Mouse (Mus musculus) hindbrain, embryonic 14.5 days (tissue): ENCODE data around the gene Esr1. TPM values are rescaled to one million over a fixed set of nuclear protein-coding genes. Genes with fewer than 3 reads are reported as not detected.
"Not testable (repeated sequence)": the region's sequence is repeated elsewhere in the genome, so short reads cannot be mapped to it uniquely, and the experiment has no call there.

Source experiments
- ATAC-seq: fragments of 200-750 bp; cut with Nextera tagmentation; 2 replicates; pipeline ENCODE4 v1.8.0; 2017; ENCODE audit warnings: moderate number of reproducible peaks, mild to moderate bottlenecking, moderate TSS enrichment, moderate library complexity; ENCODE audit not compliant: low FRiP score
- DNase-seq: peaks from one replicate; pipeline ENCODE4 v3.0.0-alpha.2; 2015; ENCODE audit warnings: low spot score
- H3K27ac ChIP-seq: fragments of 300-500 bp; sonication (generic); 2 replicates; pipeline ENCODE4 v1.5.1; 2014; ENCODE audit warnings: mild to moderate bottlenecking, moderate library complexity
- H3K27me3 ChIP-seq: fragments of 300-500 bp; sonication (generic); 2 replicates; pipeline ENCODE4 v1.6.1; 2014; ENCODE audit warnings: mild to moderate bottlenecking, low read length, mixed read lengths; ENCODE audit not compliant: control insufficient read depth, insufficient read depth
- H3K36me3 ChIP-seq: fragments of 300-500 bp; sonication (generic); replicated peaks from 2 replicates; pipeline ENCODE4 v1.6.1; 2014; ENCODE audit not compliant: control insufficient read depth, insufficient read depth
- H3K4me1 ChIP-seq: fragments of 300-500 bp; sonication (generic); replicated peaks from 2 replicates; pipeline ENCODE4 v1.6.1; 2014; ENCODE audit warnings: antibody characterized with exemption, low read length, mixed read lengths; ENCODE audit not compliant: control insufficient read depth, insufficient read depth
- H3K4me2 ChIP-seq: fragments of 300-500 bp; sonication (generic); replicated peaks from 2 replicates; pipeline ENCODE4 v1.6.1; 2014; ENCODE audit warnings: mild to moderate bottlenecking, moderate library complexity
- H3K4me3 ChIP-seq: fragments of 300-500 bp; sonication (generic); replicated peaks from 2 replicates; pipeline ENCODE4 v1.5.1; 2014; ENCODE audit warnings: mild to moderate bottlenecking, low read length
- H3K9ac ChIP-seq: fragments of 300-500 bp; sonication (generic); 2 replicates; pipeline ENCODE4 v1.6.1; 2014
- H3K9me3 ChIP-seq: fragments of 300-500 bp; sonication (generic); 2 replicates; pipeline ENCODE4 v1.6.1; 2016; ENCODE audit warnings: low read length; ENCODE audit not compliant: control insufficient read depth
- WGBS: fragments of 180-500 bp; shearing (Covaris S2); extraction: QIAGEN DNeasy Blood & Tissue Kit; methylation state at CpG from one replicate; pipeline ENCODE4 v1.1.7; 2014; 5-methylcytosine and 5-hydroxymethylcytosine counted together
- polyA plus RNA-seq: library from polyadenylated mRNA; unstranded; fragments of >200 nt; fragmentation: Nextera tagmentation; extraction: Ambion mirVana; gene quantifications from 2 replicates; pipeline ENCODE4 v1.2.1, GENCODE M21; 2014

Esr1 gene
- polyA plus RNA-seq, 1 experiment from 2014 or later = 0.27 TPM

DNA sequence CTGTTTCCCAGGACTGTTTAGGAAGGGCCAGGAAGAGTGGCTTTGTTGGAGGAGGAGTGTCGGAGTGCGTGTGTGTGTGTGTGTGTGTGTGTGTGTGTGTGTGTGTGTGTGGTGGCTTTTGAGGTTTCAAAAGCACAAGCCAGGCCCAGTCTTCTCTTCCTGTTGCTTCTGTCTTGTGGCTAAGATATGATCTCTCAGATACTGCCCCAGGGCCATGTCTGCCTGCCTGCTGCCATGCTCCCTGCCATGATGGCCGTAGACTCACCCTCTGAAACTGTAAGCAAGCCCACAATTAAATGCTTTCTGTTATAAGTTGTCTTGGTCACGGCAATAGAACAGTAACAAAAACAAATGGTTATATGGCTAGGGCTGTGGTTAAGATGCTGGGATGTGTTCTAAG is 14.2 kb upstream of the Esr1 start:
- Histone ChIP-seq H3K27me3 (no peaks in the 10 kb centered on the region), H3K4me3 (no peak overlapping the region), H3K27ac (no peak overlapping the region), H3K4me1 (no peaks in the 10 kb centered on the region), H3K9me3 (no peaks in the 10 kb centered on the region), H3K36me3 (no peaks in the 10 kb centered on the region), H3K9ac (no peak overlapping the region), H3K4me2 (no peak overlapping the region)
- DNase-seq = no peak
- no peak for ATAC-seq
- whole genome bisulfite sequencing = 90% methylated on average over 4 of the region's 4 CpGs

DNA sequence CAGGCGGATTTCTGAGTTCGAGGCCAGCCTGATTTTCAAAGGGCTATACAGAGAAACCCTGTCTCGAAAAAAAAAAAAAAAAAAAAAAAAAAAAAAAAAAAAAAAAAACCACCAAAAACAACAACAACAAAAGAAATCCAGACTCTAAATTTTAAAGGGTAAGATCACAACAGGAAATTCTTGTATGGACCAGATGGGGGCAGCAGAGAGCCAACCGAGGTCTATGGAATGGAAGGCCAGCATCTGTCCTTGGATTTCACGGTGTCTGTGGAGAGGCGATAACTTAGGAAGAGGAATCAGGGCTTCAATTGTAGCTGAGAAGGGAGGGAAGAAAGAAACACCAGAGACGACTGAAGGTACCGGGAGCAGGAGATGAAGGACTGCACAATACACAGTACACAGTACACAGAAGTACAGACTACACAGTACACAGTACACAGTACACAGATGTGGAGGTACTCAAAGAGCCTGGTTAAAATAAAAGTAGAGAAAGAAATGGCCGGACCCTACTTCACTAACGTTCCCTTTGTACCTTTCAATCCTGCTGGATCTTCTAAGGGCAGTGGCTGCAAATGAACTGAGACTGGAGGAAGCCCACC is 13.1 kb upstream of the Esr1 start:
- Histone ChIP-seq H3K4me3 (no peak overlapping the region), H3K9ac (no peak overlapping the region), H3K9me3 (no peaks in the 10 kb centered on the region), H3K4me1 (no peaks in the 10 kb centered on the region), H3K36me3 (no peaks in the 10 kb centered on the region), H3K4me2 (no peak overlapping the region), H3K27ac (no peak overlapping the region), H3K27me3 (no peaks in the 10 kb centered on the region)
- DNase-seq (peak; percentile 70), ATAC-seq (no peak; the same call in 1 of the 2 replicates)
- 68% methylated on average over 10 of the region's 10 CpGs for WGBS

DNA sequence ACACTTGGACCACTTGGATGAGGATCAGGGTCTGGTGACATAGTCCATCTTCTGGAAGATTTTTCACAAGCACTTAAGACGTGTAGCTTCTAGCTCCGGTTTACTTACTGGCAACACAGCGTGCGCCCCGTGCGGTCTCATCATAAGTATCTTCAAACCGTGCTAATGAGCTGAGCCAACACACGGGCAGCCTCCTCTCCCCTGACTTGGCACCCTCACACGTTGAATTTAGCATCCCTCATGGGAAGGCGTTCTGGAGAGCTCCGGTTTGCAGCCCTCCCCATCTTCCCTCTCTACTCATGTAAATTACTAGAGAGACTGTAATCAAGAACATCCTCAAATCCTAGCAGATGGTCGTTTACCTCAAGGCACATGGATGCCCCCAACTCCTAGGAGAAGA is 12.5 kb upstream of the Esr1 start:
- DNase-seq = no peak
- H3K4me2 ChIP-seq = no peak overlapping the region
- H3K4me3 ChIP-seq = no peak overlapping the region
- no peak for ATAC-seq
- H3K36me3 ChIP-seq = no peaks in the 10 kb centered on the region
- H3K4me1 ChIP-seq = no peaks in the 10 kb centered on the region
- no peaks in the 10 kb centered on the region for H3K9me3 ChIP-seq
- no peak overlapping the region for H3K27ac ChIP-seq
- no peaks in the 10 kb centered on the region for H3K27me3 ChIP-seq
- no peak overlapping the region for H3K9ac ChIP-seq
- WGBS = 81% methylated on average over 12 of the region's 12 CpGs

DNA sequence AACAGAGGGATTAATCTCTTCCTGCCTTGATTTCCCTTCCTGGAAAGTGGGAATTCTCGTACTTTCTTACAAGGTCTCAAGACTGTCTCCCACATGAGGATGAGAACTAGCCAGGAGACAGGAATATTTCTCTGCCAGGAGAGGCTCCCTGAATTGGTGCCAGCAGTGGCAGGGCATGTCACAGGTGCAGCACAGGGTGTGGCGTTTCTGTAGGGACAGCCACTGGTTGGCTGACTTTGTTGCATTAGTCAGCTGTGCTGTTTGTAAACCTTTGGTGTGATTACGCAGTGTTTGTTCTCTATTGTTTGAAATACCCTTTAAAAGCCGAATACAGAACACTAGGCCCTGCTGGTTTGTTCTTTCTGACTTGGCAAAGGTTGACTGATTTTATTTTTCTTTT is 11.8 kb upstream of the Esr1 start:
- H3K9me3 ChIP-seq = no peaks in the 10 kb centered on the region
- 66% methylated on average over 4 of the region's 4 CpGs for WGBS
- H3K27ac ChIP-seq = no peak overlapping the region
- H3K4me3 ChIP-seq = no peak overlapping the region
- no peaks in the 10 kb centered on the region for H3K36me3 ChIP-seq
- no peak for DNase-seq
- no peak overlapping the region for H3K4me2 ChIP-seq
- H3K9ac ChIP-seq = no peak overlapping the region
- H3K4me1 ChIP-seq = no peaks in the 10 kb centered on the region
- ATAC-seq = no peak
- no peaks in the 10 kb centered on the region for H3K27me3 ChIP-seq

DNA sequence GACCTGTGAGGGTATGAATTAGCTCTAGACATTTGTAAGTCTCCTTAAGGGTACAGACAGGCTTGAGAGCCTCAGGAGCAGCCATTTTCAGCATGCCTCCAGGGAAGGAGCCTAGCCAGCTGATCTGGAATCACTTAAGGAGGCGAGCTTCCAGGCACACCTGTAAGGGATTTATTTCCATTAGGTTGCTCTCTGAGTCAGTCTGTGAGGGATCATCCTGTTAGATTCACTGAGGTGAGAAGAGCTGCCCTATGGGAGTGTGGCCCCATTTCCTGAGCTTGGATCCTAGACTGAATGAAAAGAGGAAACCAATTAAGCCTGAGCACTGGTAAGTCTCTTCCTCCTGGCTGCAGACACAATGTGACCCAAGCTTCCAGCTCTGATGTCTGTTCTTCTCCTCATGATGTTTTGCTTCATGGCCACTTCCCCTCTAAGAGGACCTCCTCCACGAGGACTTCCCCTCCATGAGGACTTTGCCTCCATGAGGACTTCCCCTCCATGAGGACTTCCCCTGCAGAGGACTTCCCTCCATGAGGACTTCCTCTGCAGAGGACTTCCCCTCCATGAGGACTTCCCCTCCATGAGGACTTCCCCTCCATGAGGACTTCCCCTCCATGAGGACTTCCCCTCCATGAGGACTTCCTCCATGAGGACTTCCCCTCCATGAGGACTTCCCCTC is 10.5 kb upstream of the Esr1 start:
- Histone ChIP-seq H3K9me3 (no peaks in the 10 kb centered on the region), H3K36me3 (no peaks in the 10 kb centered on the region), H3K27me3 (no peaks in the 10 kb centered on the region), H3K27ac (no peak overlapping the region), H3K4me1 (no peaks in the 10 kb centered on the region), H3K4me2 (no peak overlapping the region), H3K4me3 (no peak overlapping the region), H3K9ac (no peak overlapping the region)
- ATAC-seq (no peak), DNase-seq (no peak)
- WGBS = 70% methylated on average over 2 of the region's 2 CpGs

DNA sequence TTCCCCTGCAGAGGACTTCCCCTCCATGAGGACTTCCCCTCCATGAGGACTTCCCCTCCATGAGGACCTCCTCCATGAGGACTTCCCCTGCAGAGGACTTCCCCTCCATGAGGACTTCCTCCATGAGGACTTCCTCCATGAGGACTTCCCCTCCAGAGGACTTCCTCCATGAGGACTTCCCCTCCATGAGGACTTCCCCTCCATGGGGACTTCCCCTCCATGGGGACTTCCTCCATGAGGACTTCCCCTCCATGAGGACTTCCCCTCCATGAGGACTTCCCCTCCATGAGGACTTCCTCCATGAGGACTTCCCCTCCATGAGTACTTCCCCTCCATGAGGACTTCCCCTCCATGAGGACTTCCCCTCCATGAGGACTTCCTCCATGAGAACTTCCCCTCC is 9.8 kb upstream of the Esr1 start:
- H3K9ac ChIP-seq, DNase-seq, H3K27me3 ChIP-seq, H3K9me3 ChIP-seq, H3K36me3 ChIP-seq, H3K27ac ChIP-seq, H3K4me3 ChIP-seq, ATAC-seq, H3K4me2 ChIP-seq, H3K4me1 ChIP-seq: not testable (repeated sequence)

DNA sequence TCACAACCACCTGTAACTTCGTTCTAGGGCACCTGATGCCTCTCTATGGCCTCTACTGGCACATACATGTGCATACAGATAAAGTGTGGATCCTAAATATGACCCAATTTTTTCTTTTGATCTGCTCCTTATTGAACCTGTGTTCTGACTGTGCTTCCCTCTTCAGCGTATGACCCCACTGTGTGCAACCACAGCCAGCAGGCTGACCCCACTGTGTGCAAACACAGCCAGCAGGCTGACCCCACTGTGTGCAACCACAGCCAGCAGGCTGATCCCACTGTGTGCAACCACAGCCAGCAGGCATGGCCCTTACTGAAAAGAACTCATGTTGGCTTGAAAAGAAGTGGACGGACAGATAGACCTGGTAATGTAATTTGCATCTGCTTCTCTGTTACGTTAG is 8.9 kb upstream of the Esr1 start:
- no peak for DNase-seq
- no peak overlapping the region for H3K4me2 ChIP-seq
- no peaks in the 10 kb centered on the region for H3K27me3 ChIP-seq
- WGBS = 80% methylated on average over 4 of the region's 4 CpGs
- no peaks in the 10 kb centered on the region for H3K9me3 ChIP-seq
- H3K36me3 ChIP-seq = no peaks in the 10 kb centered on the region
- H3K4me1 ChIP-seq = no peaks in the 10 kb centered on the region
- H3K4me3 ChIP-seq = no peak overlapping the region
- no peak overlapping the region for H3K27ac ChIP-seq
- ATAC-seq = no peak
- H3K9ac ChIP-seq = no peak overlapping the region

DNA sequence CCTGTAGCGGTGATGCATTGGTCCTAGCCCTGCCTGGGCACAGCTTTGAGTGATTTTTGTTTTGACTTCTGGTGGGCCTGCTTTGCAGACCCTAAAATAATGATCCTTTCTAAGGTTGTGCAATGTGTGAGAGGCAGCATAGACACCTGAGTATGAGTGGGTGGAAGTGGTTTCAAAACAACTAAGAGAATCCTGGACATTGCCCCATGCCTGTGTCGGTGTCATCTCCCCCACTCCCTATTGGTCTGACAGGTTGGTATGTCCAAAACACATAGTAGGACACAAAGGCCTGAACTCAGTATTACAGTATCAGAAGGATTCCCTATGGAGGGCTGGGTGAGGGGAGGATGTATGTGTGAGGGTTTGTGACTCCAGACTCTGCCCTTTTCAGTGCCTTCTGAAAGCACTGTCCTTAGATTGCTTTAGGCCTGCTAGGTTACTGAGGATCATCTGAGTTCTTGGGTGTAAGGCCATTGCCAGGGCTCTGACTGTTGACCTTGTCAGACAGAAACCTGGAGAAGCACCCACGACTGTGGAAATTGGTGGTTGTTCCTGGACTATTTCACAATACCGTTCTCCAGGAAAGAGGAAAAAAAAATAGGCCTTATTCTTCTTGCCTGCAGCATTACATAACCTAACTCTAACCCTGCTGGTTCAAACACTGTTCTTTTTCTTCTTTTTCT is 6.7 kb upstream of the Esr1 start:
- 88% methylated on average over 4 of the region's 4 CpGs for WGBS
- no peak for ATAC-seq

DNA sequence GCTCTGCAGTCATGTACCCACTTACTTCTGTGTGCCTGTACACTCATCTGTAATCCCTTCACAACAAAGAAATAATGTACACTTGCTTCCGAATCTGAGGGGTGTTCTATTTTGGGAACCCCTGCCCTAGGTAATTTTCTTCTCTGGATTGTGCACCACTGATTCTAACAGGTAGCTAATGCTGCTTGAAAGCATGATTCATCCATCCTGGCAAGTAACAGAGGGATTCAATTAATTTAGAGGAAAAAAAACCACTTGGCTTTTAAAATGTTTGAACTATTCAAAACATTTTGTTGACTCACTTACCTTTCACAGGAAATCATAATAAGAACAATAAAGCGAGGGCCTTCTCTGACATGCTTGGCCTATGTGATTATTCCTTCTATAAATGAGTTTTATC is 1.2 kb upstream of the Esr1 start:
- H3K4me1 ChIP-seq = no peaks in the 10 kb centered on the region
- no peak for DNase-seq
- H3K9me3 ChIP-seq = no peaks in the 10 kb centered on the region
- H3K36me3 ChIP-seq = no peaks in the 10 kb centered on the region
- ATAC-seq = no peak
- no peak overlapping the region for H3K27ac ChIP-seq
- H3K9ac ChIP-seq = no peak overlapping the region
- no peak overlapping the region for H3K4me3 ChIP-seq
- no peaks in the 10 kb centered on the region for H3K27me3 ChIP-seq
- WGBS = 92% methylated on average over 2 of the region's 2 CpGs
- no peak overlapping the region for H3K4me2 ChIP-seq

More for the DNA sequence above, 6.7 kb upstream of the Esr1 start:
- Histone ChIP-seq H3K9ac (no peak overlapping the region), H3K27ac (no peak overlapping the region), H3K27me3 (no peaks in the 10 kb centered on the region), H3K4me2 (no peak overlapping the region), H3K9me3 (no peaks in the 10 kb centered on the region), H3K36me3 (no peaks in the 10 kb centered on the region), H3K4me3 (no peak overlapping the region), H3K4me1 (no peaks in the 10 kb centered on the region)
- no peak for DNase-seq
